Mouse (Mus musculus) intestine, postnatal 0 days (tissue): ENCODE measurements around the gene Rmdn2. TPM values are rescaled to one million over a fixed set of nuclear protein-coding genes. Genes with fewer than 3 reads are reported as not detected.

Source experiments
- ATAC-seq: fragments of 200-750 bp; cut with Nextera tagmentation; 2 replicates; pipeline ENCODE4 v1.8.0; 2017; ENCODE audit warnings: mild to moderate bottlenecking, moderate TSS enrichment, moderate library complexity
- H3K27ac ChIP-seq: fragments of 300-500 bp; sonication (generic); 2 replicates; pipeline ENCODE4 v1.5.1; 2014; ENCODE audit warnings: mild to moderate bottlenecking, low read depth, low read length, moderate library complexity
- H3K27me3 ChIP-seq: fragments of 300-500 bp; sonication (generic); replicated peaks from 2 replicates; pipeline ENCODE4 v1.6.1; 2014; ENCODE audit warnings: low read length, mixed read lengths; ENCODE audit not compliant: control insufficient read depth, insufficient read depth
- H3K36me3 ChIP-seq: fragments of 300-500 bp; sonication (generic); 2 replicates; pipeline ENCODE4 v1.6.1; 2014; ENCODE audit warnings: mild to moderate bottlenecking, moderate library complexity; ENCODE audit not compliant: control insufficient read depth, insufficient read depth
- H3K4me1 ChIP-seq: fragments of 300-500 bp; sonication (generic); replicated peaks from 2 replicates; pipeline ENCODE4 v1.6.1; 2014; ENCODE audit warnings: antibody characterized with exemption, low read length, mixed read lengths; ENCODE audit not compliant: control insufficient read depth, insufficient read depth
- H3K4me2 ChIP-seq: fragments of 300-500 bp; sonication (generic); replicated peaks from 2 replicates; pipeline ENCODE4 v1.6.1; 2014; ENCODE audit warnings: low read depth, mild to moderate bottlenecking, moderate library complexity
- H3K4me3 ChIP-seq: fragments of 300-500 bp; sonication (generic); 2 replicates; pipeline ENCODE4 v1.5.1; 2014; ENCODE audit warnings: low read depth, low read length
- H3K9ac ChIP-seq: fragments of 300-500 bp; sonication (generic); 2 replicates; pipeline ENCODE4 v1.6.1; 2014; ENCODE audit warnings: mild to moderate bottlenecking, low read depth, low read length
- H3K9me3 ChIP-seq: fragments of 300-500 bp; sonication (generic); 2 replicates; pipeline ENCODE4 v1.6.1; 2016; ENCODE audit warnings: mixed run types; ENCODE audit not compliant: control insufficient read depth
- CTCF ChIP-seq: sonication (generic); IDR thresholded peaks from 2 replicates; pipeline ENCODE4 v1.5.1; 2016; ENCODE audit warnings: low read depth, mild to moderate bottlenecking, control low read depth, antibody characterized with exemption, moderate library complexity
- WGBS: fragments of 180-500 bp; shearing (Covaris S2); extraction: QIAGEN DNeasy Blood & Tissue Kit; methylation state at CpG from one replicate; pipeline ENCODE4 v1.1.7; 2014; 5-methylcytosine and 5-hydroxymethylcytosine counted together
- polyA plus RNA-seq: library from polyadenylated mRNA; unstranded; fragments of >200 nt; fragmentation: Nextera tagmentation; extraction: Ambion mirVana; gene quantifications from 2 replicates; pipeline ENCODE4 v1.2.1, GENCODE M21; 2015

Gene Rmdn2
- polyA plus RNA-seq, 1 experiment from 2014 or later: 13.4 TPM

- Histone ChIP-seq H3K4me3 (no peak overlapping the region), H3K4me2 (no peak overlapping the region), H3K27ac (no peak overlapping the region), H3K9me3 (no peaks in the 10 kb centered on the region), H3K27me3 (no peaks in the 10 kb centered on the region), H3K9ac (no peak overlapping the region), H3K4me1 (no peaks in the 10 kb centered on the region), H3K36me3 (no peaks in the 10 kb centered on the region)
- WGBS: 55% methylated on average over 5 of the region's 5 CpGs
- no peak for TF ChIP-seq CTCF
- no peak for ATAC-seq
These were observed 127.3 kb downstream of the Rmdn2 start for GRCm38 (mm10) chr17:79738847-79739498.

- no peaks in the 10 kb centered on the region for H3K27me3 ChIP-seq
- TF ChIP-seq CTCF: no peak
- H3K36me3 ChIP-seq: no peaks in the 10 kb centered on the region
- H3K9ac ChIP-seq: no peak overlapping the region
- WGBS: 72% methylated on average over 5 of the region's 5 CpGs
- H3K27ac ChIP-seq: no peak overlapping the region
- no peaks in the 10 kb centered on the region for H3K9me3 ChIP-seq
- no peaks in the 10 kb centered on the region for H3K4me1 ChIP-seq
- no peak for ATAC-seq
- H3K4me3 ChIP-seq: no peak overlapping the region
- no peak overlapping the region for H3K4me2 ChIP-seq
These were observed 131.0 kb downstream of the Rmdn2 start for GRCm38 (mm10) chr17:79742635-79743034.

Other genes starting within 250 kb of the Rmdn2 start
- gene Cyp1b1, start 103.2 kb downstream of the Rmdn2 start, polyA plus RNA-seq: 3.7 and 4.4 TPM in 2 replicates